ENCODE assay signal across 8 mouse cellular contexts in genomic region chr8:122432443-122433268, GRCm38 (mm10). TPM values are rescaled to one million over a fixed set of nuclear protein-coding genes. Genes with fewer than 3 reads are reported as not detected.
DNase-seq lines count a peak whose midpoint lies in the region; ATAC-seq and TF ChIP-seq lines count a peak whose summit lies in the region.

Cyba (minus strand) TSS chr8:122432930.

- intact Hi-C loops in heart, postnatal 14 days (cut with DNase I) = loop anchor here (5.0 kb wide), 1 partner anchor 40 kb away; no protein-coding TSS in a partner anchor

- peak within 1 kb of the TSS; percentile 84 for H3K27ac ChIP-seq in forebrain, embryonic 10.5 days
- H3K27ac ChIP-seq in spleen, adult 2 months (ENCODE audit: insufficient read depth, low read length) = peak within 1 kb of the TSS; percentile 99

- WGBS in forebrain, embryonic 10.5 days = 4% methylated on average over 42 of the region's 45 CpGs
- WGBS in large intestine, adult 2 months = 1% methylated on average over 45 of the region's 45 CpGs
- WGBS in spleen, adult 2 months = under 1% methylated on average over 45 of the region's 45 CpGs

- peak within 1 kb of the TSS; percentile 63 for H3K4me3 ChIP-seq in forebrain, embryonic 10.5 days
- peak within 1 kb of the TSS; percentile 88 for H3K4me3 ChIP-seq in spleen, adult 2 months (ENCODE audit: extremely low read depth, insufficient read depth, insufficient read length)

- peaks cover 4% of the 10 kb centered on the region for H3K9me3 ChIP-seq in forebrain, embryonic 10.5 days

- peak; percentile 93 to 94 for DNase-seq in B cell, adult 2 months
- DNase-seq in adrenal gland, adult (ENCODE audit: inconsistent age in 2 of 2, low spot score in 1 of 2) = peak; percentile 77 to 86
- DNase-seq in forebrain, embryonic 10.5 days (ENCODE audit: extremely low spot score, low spot score) = peak; percentile 55
- peak; percentile 80 to 82 for DNase-seq in heart, postnatal 14 days
- no peak for DNase-seq in large intestine, adult 2 months (ENCODE audit: low read depth, low spot score)
- peak; percentile 75 to 87 for DNase-seq in spleen, adult 2 months (ENCODE audit: low read depth in 1 of 2, low spot score in 2 of 2)
- no peak for DNase-seq in frontal cortex, postnatal 36 days (ENCODE audit: low spot score in 2 of 2)

- peaks cover 14% of the 10 kb centered on the region; the same call in 1 of the 2 replicates for H3K27me3 ChIP-seq in forebrain, embryonic 10.5 days (ENCODE audit: poor library complexity, severe bottlenecking)
- H3K27me3 ChIP-seq in spleen, adult 2 months (ENCODE audit: control insufficient read depth, insufficient read depth, low read length) = no peaks in the 10 kb centered on the region

- no peak for TF ChIP-seq CTCF in spleen, adult 2 months (IDR thresholded peaks at IDR 0.05; ENCODE audit: extremely low read depth, insufficient read depth, insufficient read length, insufficient replicate concordance)

- peaks cover 45% of the 10 kb centered on the region for H3K36me3 ChIP-seq in forebrain, embryonic 10.5 days (replicated peaks)
- peaks cover 3% of the 10 kb centered on the region; the same call in 1 of the 2 replicates for H3K36me3 ChIP-seq in spleen, adult 2 months (ENCODE audit: control insufficient read depth, insufficient read depth, low read length)

- peak; percentile 73 for ATAC-seq in megakaryocyte-erythroid progenitor cell, adult 5-6 weeks (replicated peaks; ENCODE audit: low FRiP score, low TSS enrichment, poor library complexity, severe bottlenecking)

- peaks cover 31% of the 10 kb centered on the region for H3K4me1 ChIP-seq in forebrain, embryonic 10.5 days
- H3K4me1 ChIP-seq in spleen, adult 2 months (ENCODE audit: control insufficient read depth, insufficient read depth, insufficient read length) = peaks cover 32% of the 10 kb centered on the region

- peak; percentile 78 for TF ChIP-seq POLR2A in spleen, adult 2 months (IDR thresholded peaks at IDR 0.05; ENCODE audit: low read depth, low read length)

RNA-seq across cellular contexts. Expression of gene Cyba, which starts in this region (rescaled TPM):
- 70.0 and 75.7 TPM in 2 replicates for polyA plus RNA-seq in forebrain, embryonic 10.5 days (2016; fragmentation: Nextera tagmentation; extraction: Ambion mirVana)
- total RNA-seq in heart, postnatal 14 days (2021) = 10 to 100 TPM; 43.8 to 47.4 TPM
- 240 and 254 TPM in 2 replicates for polyA plus RNA-seq in large intestine, adult 2 months (2012; rRNA removed)
- 66.0 and 69.7 TPM in 2 replicates for total RNA-seq in megakaryocyte-erythroid progenitor cell, adult 5-6 weeks (2014; fragmentation: Nextera tagmentation)
- total RNA-seq in megakaryocyte-erythroid progenitor cell, adult 5-6 weeks (2017) = 25.4 and 28.7 TPM in 2 replicates
- polyA plus RNA-seq in spleen, adult 2 months (2012; rRNA removed) = 751 and 823 TPM in 2 replicates

Comparison
In these comparisons a context has a peak if more than half of its experiments do, and no peak if none do; other contexts are left out.
1. DNase-seq: peak in B cell, adult 2 months (2 of 2), adrenal gland, adult (2 of 2), forebrain, embryonic 10.5 days (single experiment), heart, postnatal 14 days (2 of 2) and spleen, adult 2 months (2 of 2); none in large intestine, adult 2 months (single experiment) and frontal cortex, postnatal 36 days (0 of 2).